Mouse (Mus musculus) midbrain, embryonic 14.5 days (tissue): ENCODE data around the gene Cdca5. TPM values are rescaled to one million over a fixed set of nuclear protein-coding genes. Genes with fewer than 3 reads are reported as not detected.
"Not testable (repeated sequence)": the region's sequence is repeated elsewhere in the genome, so short reads cannot be mapped to it uniquely, and the experiment has no call there.

ENCODE experiments used
- ATAC-seq: fragments of 200-750 bp; cut with Nextera tagmentation; 2 replicates; pipeline ENCODE4 v1.8.0; 2017; ENCODE audit warnings: moderate number of reproducible peaks, moderate library complexity; ENCODE audit not compliant: low FRiP score, low TSS enrichment
- DNase-seq: peaks from one replicate; pipeline ENCODE4 v3.0.0-alpha.2; 2015
- H3K27ac ChIP-seq: fragments of 300-500 bp; sonication (generic); replicated peaks from 2 replicates; pipeline ENCODE4 v1.5.1; 2014; ENCODE audit warnings: mild to moderate bottlenecking, low read depth, low read length, moderate library complexity
- H3K27me3 ChIP-seq: fragments of 300-500 bp; sonication (generic); 2 replicates; pipeline ENCODE4 v1.6.1; 2014; ENCODE audit warnings: low read length, control low read depth, mixed read lengths; ENCODE audit not compliant: control insufficient read depth, insufficient read depth
- H3K36me3 ChIP-seq: fragments of 300-500 bp; sonication (generic); 2 replicates; pipeline ENCODE4 v1.6.1; 2014; ENCODE audit warnings: low read length, control low read depth; ENCODE audit not compliant: control insufficient read depth, insufficient read depth
- H3K4me1 ChIP-seq: fragments of 300-500 bp; sonication (generic); 2 replicates; pipeline ENCODE4 v1.6.1; 2014; ENCODE audit warnings: mild to moderate bottlenecking, antibody characterized with exemption, low read length, control low read depth; ENCODE audit not compliant: control insufficient read depth, insufficient read depth
- H3K4me2 ChIP-seq: fragments of 300-500 bp; sonication (generic); 2 replicates; pipeline ENCODE4 v1.6.1; 2014; ENCODE audit warnings: mild to moderate bottlenecking, low read length, moderate library complexity
- H3K4me3 ChIP-seq: fragments of 300-500 bp; sonication (generic); replicated peaks from 2 replicates; pipeline ENCODE4 v1.5.1; 2014; ENCODE audit warnings: low read depth, low read length
- H3K9ac ChIP-seq: fragments of 300-500 bp; sonication (generic); replicated peaks from 2 replicates; pipeline ENCODE4 v1.6.1; 2014; ENCODE audit warnings: mild to moderate bottlenecking, low read length, moderate library complexity
- H3K9me3 ChIP-seq: fragments of 300-500 bp; sonication (generic); 2 replicates; pipeline ENCODE4 v1.6.1; 2016; ENCODE audit warnings: low read length, control low read depth, mixed read lengths; ENCODE audit not compliant: control insufficient read depth
- WGBS: fragments of 180-500 bp; shearing (Covaris S2); extraction: QIAGEN DNeasy Blood & Tissue Kit; methylation state at CpG from one replicate; pipeline ENCODE4 v1.1.7; 2014; 5-methylcytosine and 5-hydroxymethylcytosine counted together
- polyA plus RNA-seq: library from polyadenylated mRNA; unstranded; fragments of >200 nt; fragmentation: Nextera tagmentation; extraction: Ambion mirVana; gene quantifications from 2 replicates; pipeline ENCODE4 v1.2.1, GENCODE M21; 2014

The Cdca5 gene
- 4.7 and 8.6 TPM in 2 replicates for polyA plus RNA-seq

DNA sequence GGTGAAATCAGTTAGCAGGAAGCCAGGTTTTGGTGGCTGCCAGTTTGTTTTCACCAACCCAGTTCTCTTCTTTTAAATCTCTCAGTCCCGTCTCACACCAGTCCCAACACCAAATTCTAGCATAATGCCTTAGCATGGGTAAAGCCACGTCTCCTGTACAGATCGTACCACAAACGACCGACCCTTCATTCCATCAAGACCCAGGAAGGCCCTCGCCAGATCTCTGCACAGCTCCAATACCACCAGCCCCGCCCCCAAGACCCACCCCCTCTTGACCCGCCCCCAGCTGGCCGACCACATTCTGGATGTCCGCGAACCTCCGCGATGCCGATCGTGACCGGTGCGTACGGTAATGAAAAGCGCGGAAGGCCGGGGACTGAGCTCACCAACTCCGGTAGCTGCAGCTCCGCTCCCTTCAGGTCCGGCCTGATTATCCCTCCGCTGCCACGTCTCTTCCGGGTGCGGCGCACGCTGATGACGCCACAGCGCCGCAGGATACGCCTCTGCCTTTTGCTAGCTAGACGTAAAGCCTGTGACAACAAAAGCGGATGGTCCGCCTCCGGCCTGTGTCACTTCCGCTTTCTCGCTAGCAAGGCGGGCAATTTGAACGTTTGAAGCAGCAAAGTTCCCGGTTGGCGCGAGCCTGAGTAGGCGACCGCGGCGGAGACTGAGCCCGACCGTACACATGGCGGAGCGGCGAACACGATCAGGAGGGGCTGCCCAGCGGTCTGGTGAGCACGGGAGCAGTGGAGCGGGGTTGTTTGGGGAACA is at the start of gene Cdca5, which contains the start of gene Zfpl1:
Cdca5 (plus strand) TSS at position 506 of the 771 bp plus-strand sequence.
Zfpl1 (minus strand) TSS at position 479 of the 771 bp plus-strand sequence.
- Histone ChIP-seq H3K27ac (peak within 1 kb of the TSS; percentile 74), H3K4me1 (peaks cover 16% of the 10 kb centered on the region), H3K27me3 (no peaks in the 10 kb centered on the region), H3K9ac (peak within 1 kb of the TSS; percentile 69), H3K9me3 (no peaks in the 10 kb centered on the region), H3K4me3 (peak within 1 kb of the TSS; percentile 69), H3K4me2 (peak within 1 kb of the TSS; percentile 88), H3K36me3 (peaks cover 26% of the 10 kb centered on the region)
- peak; percentile 99 for DNase-seq
- ATAC-seq: peak; percentile 89
- WGBS: under 1% methylated on average over 58 of the region's 58 CpGs

DNA sequence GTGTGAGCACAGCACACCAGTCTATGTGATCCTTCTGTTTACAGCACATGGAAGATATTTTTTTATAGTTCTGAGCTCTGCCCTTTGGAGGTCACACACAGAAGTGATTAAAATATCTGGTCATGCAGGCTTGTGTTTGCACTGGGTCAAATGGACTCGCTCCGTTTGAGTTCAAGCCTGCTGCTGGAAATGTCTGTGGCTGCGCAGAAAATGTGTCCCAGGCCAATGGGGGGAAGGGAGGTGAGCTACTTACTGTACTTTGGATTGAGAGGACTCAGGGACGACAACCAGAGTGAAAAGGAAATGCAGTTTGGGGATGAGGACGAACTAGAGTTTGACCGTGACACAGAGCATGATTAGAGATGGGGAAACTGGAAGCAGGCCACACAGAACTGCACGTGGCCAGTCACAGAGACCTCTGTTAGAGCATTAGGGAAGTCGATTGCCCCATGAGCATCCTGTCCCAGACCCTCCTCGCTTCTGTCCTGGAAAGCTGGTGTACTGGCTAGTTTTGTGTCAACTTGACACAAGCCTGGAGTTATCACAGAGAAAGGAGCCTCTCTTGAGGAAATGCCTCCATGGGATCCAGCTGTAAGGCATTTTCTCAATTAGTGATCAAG is 48.7 kb upstream of the Cdca5 start:
- H3K36me3 ChIP-seq: no peaks in the 10 kb centered on the region
- no peak for ATAC-seq
- H3K4me3 ChIP-seq: no peak overlapping the region
- no peaks in the 10 kb centered on the region for H3K27me3 ChIP-seq
- no peaks in the 10 kb centered on the region for H3K4me1 ChIP-seq
- H3K4me2 ChIP-seq: no peak overlapping the region
- H3K9me3 ChIP-seq: no peaks in the 10 kb centered on the region
- H3K9ac ChIP-seq: no peak overlapping the region
- H3K27ac ChIP-seq: no peak overlapping the region
- 83% methylated on average over 9 of the region's 9 CpGs for WGBS
- no peak for DNase-seq

DNA sequence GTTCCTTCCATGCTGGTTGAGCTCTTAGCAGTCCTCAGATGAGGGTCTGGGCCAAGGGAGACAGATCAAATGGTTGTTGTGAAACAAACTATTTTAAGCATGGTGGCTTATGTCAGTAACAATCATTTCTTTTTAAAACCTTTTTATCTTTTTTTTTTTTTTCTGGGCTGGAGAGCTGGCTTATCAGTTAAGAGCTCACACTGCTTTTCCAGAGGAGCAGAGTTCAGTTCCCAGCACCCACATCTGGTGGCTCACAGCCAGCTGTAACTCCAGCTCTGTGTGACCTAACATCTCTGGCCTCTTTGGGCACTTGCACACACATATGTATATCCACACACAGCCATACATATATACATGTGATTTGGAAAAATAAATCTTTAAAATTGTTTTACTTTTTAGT is 47.1 kb upstream of the Cdca5 start:
- no peak overlapping the region for H3K9ac ChIP-seq

DNA sequence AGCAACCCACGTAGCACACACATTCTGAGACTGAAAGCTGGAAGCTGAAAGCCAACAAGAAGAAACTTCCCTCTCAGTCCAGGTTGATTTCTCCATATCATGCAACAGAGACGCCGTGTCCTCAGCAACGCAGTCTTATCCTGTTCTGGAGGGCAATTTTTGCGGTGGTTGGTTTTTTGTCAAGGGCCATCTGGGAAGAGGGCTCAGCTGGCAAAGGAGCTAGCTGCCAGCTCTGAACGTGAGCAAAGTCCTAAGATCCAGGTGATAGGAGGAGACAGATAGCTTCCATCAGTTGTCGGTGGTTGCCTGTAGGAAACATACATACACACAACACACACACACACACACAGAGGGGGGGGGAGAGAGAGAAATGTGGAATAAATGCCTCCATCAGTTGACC is 46.5 kb upstream of the Cdca5 start:
- ATAC-seq (no peak), DNase-seq (no peak)
- no peak overlapping the region for H3K27ac ChIP-seq
- no peaks in the 10 kb centered on the region for H3K9me3 ChIP-seq
- no peaks in the 10 kb centered on the region for H3K4me1 ChIP-seq
- no peaks in the 10 kb centered on the region for H3K27me3 ChIP-seq
- WGBS: 84% methylated on average over 7 of the region's 7 CpGs
- H3K9ac ChIP-seq: no peak overlapping the region
- H3K4me3 ChIP-seq: no peak overlapping the region
- H3K4me2 ChIP-seq: no peak overlapping the region
- no peaks in the 10 kb centered on the region for H3K36me3 ChIP-seq

More for the DNA sequence above, 47.1 kb upstream of the Cdca5 start:
- ATAC-seq: no peak
- Histone ChIP-seq H3K4me3 (no peak overlapping the region), H3K4me2 (no peak overlapping the region), H3K4me1 (no peaks in the 10 kb centered on the region), H3K27ac (no peak overlapping the region), H3K9me3 (no peaks in the 10 kb centered on the region), H3K27me3 (no peaks in the 10 kb centered on the region), H3K36me3 (no peaks in the 10 kb centered on the region)
- no peak for DNase-seq

DNA sequence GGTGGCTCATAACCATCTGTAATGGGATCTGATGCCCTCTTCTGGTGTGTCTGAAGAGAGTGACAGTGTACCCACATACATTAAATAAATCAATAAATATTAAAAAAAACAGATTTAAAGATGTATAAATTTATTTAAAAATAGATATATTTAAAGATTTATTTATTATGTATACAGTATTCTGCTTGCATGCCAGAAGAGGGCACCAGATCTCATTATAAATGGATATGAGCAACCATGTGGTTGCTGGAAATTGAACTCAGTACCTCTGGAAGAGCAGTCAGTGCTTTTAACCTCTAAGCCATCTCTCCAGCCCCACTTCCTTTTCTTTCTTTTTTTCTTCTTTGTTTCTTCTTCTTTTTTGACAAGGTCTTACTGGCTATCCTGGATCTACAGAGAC is 44.8 kb upstream of the Cdca5 start:
- no peak overlapping the region for H3K9ac ChIP-seq
- no peaks in the 10 kb centered on the region for H3K27me3 ChIP-seq
- H3K4me1 ChIP-seq: peaks cover 1% of the 10 kb centered on the region
- H3K9me3 ChIP-seq: no peaks in the 10 kb centered on the region
- DNase-seq (no peak), ATAC-seq (no peak)
- H3K4me3 ChIP-seq: no peak overlapping the region
- no peak overlapping the region for H3K27ac ChIP-seq
- no peak overlapping the region for H3K4me2 ChIP-seq
- H3K36me3 ChIP-seq: no peaks in the 10 kb centered on the region

DNA sequence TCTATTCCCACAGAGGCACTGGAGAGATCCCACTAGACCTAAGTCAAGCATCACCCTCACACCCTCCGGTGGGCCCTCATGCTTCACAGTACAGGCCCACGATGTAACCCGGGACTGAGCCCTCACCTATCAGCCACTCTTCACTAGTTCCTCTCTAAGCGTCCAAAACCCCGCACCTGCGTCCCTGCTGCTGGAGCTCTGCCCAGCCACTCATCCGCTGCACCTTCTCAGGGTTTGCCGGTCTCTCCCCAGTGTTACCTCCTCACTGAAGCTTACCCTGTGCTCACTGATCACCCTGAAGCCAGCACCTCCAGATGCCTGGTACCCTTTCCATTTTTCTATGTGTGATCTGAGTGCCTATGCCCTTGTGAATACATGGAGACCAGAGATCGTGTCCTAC is 42.5 kb upstream of the Cdca5 start:
- H3K9me3 ChIP-seq: no peaks in the 10 kb centered on the region
- H3K4me3 ChIP-seq: no peak overlapping the region

DNA sequence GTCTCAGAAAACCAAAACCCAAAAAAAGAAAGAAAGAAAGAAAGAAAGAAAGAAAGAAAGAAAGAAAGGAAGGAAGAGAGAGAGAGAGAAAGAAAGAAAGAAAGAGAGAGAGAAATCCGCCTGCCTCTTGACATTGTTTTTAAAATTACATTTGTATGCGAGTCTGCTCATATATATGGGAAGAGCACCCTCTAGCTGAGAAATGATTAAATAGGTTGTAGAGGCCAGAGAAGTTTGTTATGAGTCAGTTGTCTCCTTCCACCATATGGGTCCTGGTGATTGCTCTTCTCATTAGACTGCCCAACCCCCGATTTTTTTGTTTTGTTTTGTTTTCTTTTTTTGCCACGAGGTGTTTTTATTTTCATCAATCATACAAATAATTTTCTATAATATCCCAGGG is 40.7 kb upstream of the Cdca5 start:
- H3K9me3 ChIP-seq, ATAC-seq, H3K4me2 ChIP-seq, H3K9ac ChIP-seq, H3K27me3 ChIP-seq, H3K27ac ChIP-seq, H3K4me3 ChIP-seq: not testable (repeated sequence)
- peak; percentile 72 for DNase-seq
- H3K4me1 ChIP-seq: peaks cover 18% of the 10 kb centered on the region
- peaks cover 10% of the 10 kb centered on the region for H3K36me3 ChIP-seq
- WGBS: 65% methylated on average over 4 of the region's 4 CpGs

More for the DNA sequence above, 42.5 kb upstream of the Cdca5 start:
- H3K9ac ChIP-seq: no peak overlapping the region; the same call in 1 of the 2 replicates
- no peaks in the 10 kb centered on the region for H3K36me3 ChIP-seq
- 83% methylated on average over 9 of the region's 9 CpGs for WGBS
- no peak for ATAC-seq
- H3K4me2 ChIP-seq: no peak overlapping the region
- no peaks in the 10 kb centered on the region for H3K27me3 ChIP-seq
- peaks cover 8% of the 10 kb centered on the region for H3K4me1 ChIP-seq
- DNase-seq: no peak
- H3K27ac ChIP-seq: no peak overlapping the region

DNA sequence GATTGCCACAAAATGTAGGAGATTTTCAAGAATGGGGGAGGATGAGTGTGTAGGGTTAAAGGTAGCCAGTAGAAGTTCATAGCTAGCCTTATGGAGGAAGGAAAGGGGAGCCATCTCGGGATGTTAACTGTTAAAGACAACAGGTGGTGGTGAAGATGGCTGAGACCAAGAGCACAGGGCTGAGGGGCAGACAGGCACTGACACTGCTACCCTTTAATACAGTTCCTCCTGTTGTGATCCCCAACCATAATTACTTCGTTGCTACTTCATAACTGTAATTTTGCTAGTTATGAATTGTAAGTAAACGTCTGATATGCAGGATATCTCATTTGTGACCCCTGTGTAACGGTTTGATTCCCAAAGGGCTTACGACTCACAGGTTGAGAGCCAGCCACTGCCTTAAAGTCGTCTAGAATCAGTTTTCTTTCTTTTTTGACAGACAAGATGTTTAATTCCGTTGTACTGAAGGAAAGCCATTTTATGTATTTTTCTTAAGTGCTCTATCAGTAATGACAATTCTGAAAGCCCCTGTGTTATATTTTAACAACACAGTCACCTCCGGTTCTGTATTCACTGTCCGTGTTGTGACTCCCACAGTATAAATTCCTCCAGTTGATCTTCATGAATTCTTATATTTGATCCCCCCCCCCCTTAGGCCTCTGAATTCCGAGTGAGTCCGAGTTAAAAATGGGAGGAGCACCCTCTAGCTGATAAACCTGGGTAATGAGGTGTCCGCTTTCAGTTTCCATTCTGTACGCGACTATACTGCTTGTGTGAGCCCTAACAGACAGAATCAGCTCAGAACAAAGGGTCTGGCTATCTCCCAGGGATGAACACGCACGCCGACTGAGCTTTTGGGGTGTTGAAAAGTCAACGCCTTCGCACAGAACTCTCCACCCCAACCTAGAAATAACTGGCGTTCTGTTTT is 39.2 kb upstream of the Cdca5 start:
- Histone ChIP-seq H3K27me3 (no peaks in the 10 kb centered on the region), H3K9ac (peak overlapping the region; percentile 86), H3K4me3 (peak overlapping the region; percentile 88), H3K4me1 (peaks cover 18% of the 10 kb centered on the region), H3K27ac (peak overlapping the region; percentile 99), H3K9me3 (no peaks in the 10 kb centered on the region), H3K36me3 (peaks cover 26% of the 10 kb centered on the region), H3K4me2 (peak overlapping the region; percentile 97)
- 22% methylated on average over 20 of the region's 20 CpGs for WGBS
- ATAC-seq: peak; percentile 22
- DNase-seq: peak; percentile 31
